Mouse (Mus musculus) heart, embryonic 16.5 days (tissue): ENCODE results near the gene Tenm3. TPM values are rescaled to one million over a fixed set of nuclear protein-coding genes. Genes with fewer than 3 reads are reported as not detected.

Source experiments
- ATAC-seq: fragments of 200-750 bp; cut with Nextera tagmentation; replicated peaks from 2 replicates; pipeline ENCODE4 v1.8.0; 2017; ENCODE audit warnings: moderate number of reproducible peaks; ENCODE audit not compliant: insufficient read depth, low FRiP score; ENCODE audit errors: extremely low read depth
- H3K27ac ChIP-seq: fragments of 300-500 bp; sonication (generic); 2 replicates; pipeline ENCODE4 v1.5.1; 2014; ENCODE audit warnings: mild to moderate bottlenecking, low read length, control low read depth, moderate library complexity
- H3K27me3 ChIP-seq: fragments of 300-500 bp; sonication (generic); 2 replicates; pipeline ENCODE4 v1.6.1; 2014; ENCODE audit warnings: low read length, mixed read lengths; ENCODE audit not compliant: control insufficient read depth, insufficient read depth
- H3K36me3 ChIP-seq: fragments of 300-500 bp; sonication (generic); 2 replicates; pipeline ENCODE4 v1.6.1; 2014; ENCODE audit not compliant: control insufficient read depth, insufficient read depth
- H3K4me1 ChIP-seq: fragments of 300-500 bp; sonication (generic); 2 replicates; pipeline ENCODE4 v1.6.1; 2014; ENCODE audit warnings: low read length, mixed read lengths; ENCODE audit not compliant: control insufficient read depth, insufficient read depth
- H3K4me2 ChIP-seq: fragments of 300-500 bp; sonication (generic); 2 replicates; pipeline ENCODE4 v1.6.1; 2014; ENCODE audit warnings: low read depth, mild to moderate bottlenecking, control low read depth, low read length
- H3K4me3 ChIP-seq: fragments of 300-500 bp; sonication (generic); 2 replicates; pipeline ENCODE4 v1.5.1; 2014; ENCODE audit warnings: mild to moderate bottlenecking, control low read depth, low read length
- H3K9ac ChIP-seq: fragments of 300-500 bp; sonication (generic); 2 replicates; pipeline ENCODE4 v1.6.1; 2014; ENCODE audit warnings: low read length, control low read depth
- H3K9me3 ChIP-seq: fragments of 300-500 bp; sonication (generic); replicated peaks from 2 replicates; pipeline ENCODE4 v1.6.1; 2016; ENCODE audit warnings: low read length; ENCODE audit not compliant: control insufficient read depth
- WGBS: fragments of 180-500 bp; shearing (Covaris S2); extraction: QIAGEN DNeasy Blood & Tissue Kit; methylation state at CpG from one replicate; pipeline ENCODE4 v1.1.7; 2014; 5-methylcytosine and 5-hydroxymethylcytosine counted together
- polyA plus RNA-seq: library from polyadenylated mRNA; unstranded; fragments of >200 nt; fragmentation: Nextera tagmentation; extraction: Ambion mirVana; gene quantifications from 2 replicates; pipeline ENCODE4 v1.2.1, GENCODE M21; 2015

The Tenm3 gene
- polyA plus RNA-seq, 1 experiment from 2014 or later = 4.5 TPM

GRCm38 (mm10) chr8:48793729-48794128, 50.0 kb downstream of the Tenm3 start:
- no peak overlapping the region for H3K27ac ChIP-seq
- no peaks in the 10 kb centered on the region for H3K36me3 ChIP-seq
- no peak overlapping the region for H3K4me2 ChIP-seq
- ATAC-seq = no peak
- no peak overlapping the region for H3K9ac ChIP-seq
- H3K4me3 ChIP-seq = no peak overlapping the region
- 89% methylated on average over 8 of the region's 8 CpGs for WGBS
- H3K27me3 ChIP-seq = no peaks in the 10 kb centered on the region
- peaks cover 2% of the 10 kb centered on the region; the same call in 1 of the 2 replicates for H3K4me1 ChIP-seq
- H3K9me3 ChIP-seq = no peaks in the 10 kb centered on the region

- WGBS = 57% methylated on average over 10 of the region's 10 CpGs
Observed at GRCm38 (mm10) chr8:48792587-48793326, 51.0 kb downstream of the Tenm3 start.

GRCm38 (mm10) chr8:48783308-48783707, 60.4 kb downstream of the Tenm3 start:
- no peak overlapping the region for H3K9ac ChIP-seq
- H3K4me1 ChIP-seq = no peaks in the 10 kb centered on the region
- H3K4me2 ChIP-seq = no peak overlapping the region
- no peak overlapping the region for H3K4me3 ChIP-seq
- no peaks in the 10 kb centered on the region for H3K36me3 ChIP-seq
- WGBS = 87% methylated on average over 9 of the region's 9 CpGs
- H3K9me3 ChIP-seq = no peaks in the 10 kb centered on the region
- H3K27me3 ChIP-seq = peaks cover 52% of the 10 kb centered on the region
- H3K27ac ChIP-seq = no peak overlapping the region
- no peak for ATAC-seq

More at GRCm38 (mm10) chr8:48792587-48793326, 51.0 kb downstream of the Tenm3 start:
- no peaks in the 10 kb centered on the region for H3K36me3 ChIP-seq
- peaks cover 2% of the 10 kb centered on the region; the same call in 1 of the 2 replicates for H3K4me1 ChIP-seq
- ATAC-seq = no peak
- no peaks in the 10 kb centered on the region for H3K9me3 ChIP-seq
- H3K27ac ChIP-seq = no peak overlapping the region
- no peak overlapping the region for H3K4me2 ChIP-seq
- no peak overlapping the region for H3K4me3 ChIP-seq
- 0 out of 2 replicates have a peak, but pooled peaks cover 4% of the 10 kb centered on the region for H3K27me3 ChIP-seq
- no peak overlapping the region for H3K9ac ChIP-seq

GRCm38 (mm10) chr8:48780628-48781027, 63.1 kb downstream of the Tenm3 start:
- Histone ChIP-seq H3K4me1 (peaks cover 5% of the 10 kb centered on the region; the same call in 1 of the 2 replicates), H3K4me2 (no peak overlapping the region), H3K9me3 (no peaks in the 10 kb centered on the region), H3K4me3 (no peak overlapping the region), H3K36me3 (no peaks in the 10 kb centered on the region), H3K9ac (no peak overlapping the region), H3K27me3 (peaks cover 71% of the 10 kb centered on the region), H3K27ac (no peak overlapping the region)
- ATAC-seq = no peak
- WGBS = 63% methylated on average over 6 of the region's 6 CpGs

- no peak overlapping the region for H3K4me2 ChIP-seq
- H3K9me3 ChIP-seq = no peaks in the 10 kb centered on the region
- no peak overlapping the region for H3K27ac ChIP-seq
- no peaks in the 10 kb centered on the region for H3K36me3 ChIP-seq
- H3K27me3 ChIP-seq = peaks cover 69% of the 10 kb centered on the region
- WGBS = 74% methylated on average over 4 of the region's 4 CpGs
- no peak overlapping the region for H3K4me3 ChIP-seq
- H3K9ac ChIP-seq = no peak overlapping the region
- H3K4me1 ChIP-seq = peaks cover 9% of the 10 kb centered on the region; the same call in 1 of the 2 replicates
- no peak for ATAC-seq
Observed at GRCm38 (mm10) chr8:48779194-48779593, 64.6 kb downstream of the Tenm3 start.

- Histone ChIP-seq H3K9me3 (no peaks in the 10 kb centered on the region), H3K9ac (peak overlapping the region; percentile 38; the same call in 1 of the 2 replicates), H3K4me2 (peak overlapping the region; percentile 57), H3K36me3 (no peaks in the 10 kb centered on the region), H3K4me1 (peaks cover 9% of the 10 kb centered on the region; the same call in 1 of the 2 replicates), H3K27me3 (peaks cover 71% of the 10 kb centered on the region), H3K4me3 (peak overlapping the region; percentile 24), H3K27ac (no peak overlapping the region)
- WGBS = 27% methylated on average over 9 of the region's 9 CpGs
- no peak for ATAC-seq
Observed at GRCm38 (mm10) chr8:48776081-48776480, 67.7 kb downstream of the Tenm3 start.

- WGBS = 6% methylated on average over 9 of the region's 9 CpGs
- H3K4me3 ChIP-seq = peak overlapping the region; percentile 24
Observed at GRCm38 (mm10) chr8:48775531-48776037, 68.2 kb downstream of the Tenm3 start.

GRCm38 (mm10) chr8:48774837-48775236, 68.9 kb downstream of the Tenm3 start:
- peaks cover 9% of the 10 kb centered on the region; the same call in 1 of the 2 replicates for H3K4me1 ChIP-seq
- no peak overlapping the region for H3K4me3 ChIP-seq
- no peak overlapping the region for H3K27ac ChIP-seq
- ATAC-seq = no peak
- 57% methylated on average over 4 of the region's 4 CpGs for WGBS
- H3K36me3 ChIP-seq = no peaks in the 10 kb centered on the region
- H3K4me2 ChIP-seq = no peak overlapping the region
- H3K27me3 ChIP-seq = peaks cover 68% of the 10 kb centered on the region
- peaks cover 5% of the 10 kb centered on the region for H3K9me3 ChIP-seq
- no peak overlapping the region for H3K9ac ChIP-seq

More at GRCm38 (mm10) chr8:48775531-48776037, 68.2 kb downstream of the Tenm3 start:
- Histone ChIP-seq H3K4me2 (peak overlapping the region; percentile 57), H3K9me3 (peaks cover 3% of the 10 kb centered on the region), H3K4me1 (peaks cover 9% of the 10 kb centered on the region; the same call in 1 of the 2 replicates), H3K27ac (no peak overlapping the region), H3K9ac (peak overlapping the region; percentile 38; the same call in 1 of the 2 replicates), H3K27me3 (peaks cover 69% of the 10 kb centered on the region), H3K36me3 (no peaks in the 10 kb centered on the region)
- peak; percentile 55; the same call in 1 of the 2 replicates for ATAC-seq
